8 mouse cellular contexts compared by ENCODE assay signal in genomic region chr9:78191736-78192135, GRCm38 (mm10). TPM values are rescaled to one million over a fixed set of nuclear protein-coding genes. Genes with fewer than 3 reads are reported as not detected.
DNase-seq lines count a peak whose midpoint lies in the region; ATAC-seq lines count a peak whose summit lies in the region.

No protein-coding gene starts in this region.

- H3K27ac ChIP-seq in heart, embryonic 11.5 days (ENCODE audit: low read depth, low read length) = no peak overlapping the region
- H3K27ac ChIP-seq in kidney, embryonic 15.5 days = peak overlapping the region; percentile 68

- peak overlapping the region; percentile 66 for H3K9ac ChIP-seq in heart, embryonic 11.5 days (ENCODE audit: low read depth, low read length)
- peak overlapping the region; percentile 21; the same call in 1 of the 2 replicates for H3K9ac ChIP-seq in kidney, embryonic 15.5 days

- DNase-seq in 416B (ENCODE audit: low read depth) (peak; percentile 87), MN1 (ENCODE audit: low spot score) (peak; percentile 33)
- peak; percentile 83 for DNase-seq in embryo, embryonic 9.5 days (ENCODE audit: extremely low spot score)
- DNase-seq in lung, postnatal 14 days = peak; percentile 65
- DNase-seq in retina, embryonic 14.5 days (ENCODE audit: low spot score) = peak; percentile 85
- DNase-seq in urinary bladder, postnatal 25 days (ENCODE audit: low spot score) = peak; percentile 73

- H3K36me3 ChIP-seq in heart, embryonic 11.5 days (ENCODE audit: control insufficient read depth, insufficient read depth, low read length) = no peaks in the 10 kb centered on the region
- no peaks in the 10 kb centered on the region for H3K36me3 ChIP-seq in kidney, embryonic 15.5 days

- H3K4me3 ChIP-seq in heart, embryonic 11.5 days (ENCODE audit: low read depth, low read length) = peak overlapping the region; percentile 60
- peak overlapping the region; percentile 49 for H3K4me3 ChIP-seq in kidney, embryonic 15.5 days (replicated peaks)

- H3K27me3 ChIP-seq in heart, embryonic 11.5 days (ENCODE audit: control insufficient read depth, insufficient read depth, low read length) = no peaks in the 10 kb centered on the region
- H3K27me3 ChIP-seq in kidney, embryonic 15.5 days = 0 out of 2 replicates have a peak, but pooled peaks cover 7% of the 10 kb centered on the region

- no peaks in the 10 kb centered on the region for H3K9me3 ChIP-seq in heart, embryonic 11.5 days (replicated peaks; ENCODE audit: control insufficient read depth, low read length)
- no peaks in the 10 kb centered on the region for H3K9me3 ChIP-seq in kidney, embryonic 15.5 days (replicated peaks)

- peaks cover 23% of the 10 kb centered on the region; the same call in 1 of the 2 replicates for H3K4me1 ChIP-seq in heart, embryonic 11.5 days (ENCODE audit: control insufficient read depth, insufficient read depth, low read length)
- H3K4me1 ChIP-seq in kidney, embryonic 15.5 days = peaks cover 28% of the 10 kb centered on the region

- peak overlapping the region; percentile 89 for H3K4me2 ChIP-seq in heart, embryonic 11.5 days
- peak overlapping the region; percentile 65 for H3K4me2 ChIP-seq in kidney, embryonic 15.5 days

- no peak; the same call in 1 of the 2 replicates for ATAC-seq in heart, embryonic 11.5 days (replicated peaks; ENCODE audit: insufficient number of reproducible peaks, low FRiP score, low TSS enrichment)
- ATAC-seq in kidney, embryonic 15.5 days (replicated peaks; ENCODE audit: low FRiP score) = peak; percentile 68

- under 1% methylated on average over 18 of the region's 18 CpGs for WGBS in heart, embryonic 11.5 days (ENCODE audit: insufficient replicate concordance)
- under 1% methylated on average over 18 of the region's 18 CpGs for WGBS in kidney, embryonic 15.5 days

RNA-seq across cellular contexts. Expression of gene Gsta4, which starts 9.2 kb away (rescaled TPM):
- polyA plus RNA-seq in heart, embryonic 11.5 days (2014; fragmentation: Nextera tagmentation; extraction: Ambion mirVana) = 87.5 and 88.7 TPM in 2 replicates
- 109 and 115 TPM in 2 replicates for polyA plus RNA-seq in kidney, embryonic 15.5 days (2015; fragmentation: Nextera tagmentation; extraction: Ambion mirVana)

RNA-seq across cellular contexts. Expression of gene Gsta1, which starts 38.7 kb away (rescaled TPM):
- not detected in 2 replicates for polyA plus RNA-seq in heart, embryonic 11.5 days (2014; fragmentation: Nextera tagmentation; extraction: Ambion mirVana)
- 0.27 and 1.3 TPM in 2 replicates for polyA plus RNA-seq in kidney, embryonic 15.5 days (2015; fragmentation: Nextera tagmentation; extraction: Ambion mirVana)

Comparison
In these comparisons a context has a peak if more than half of its experiments do, and no peak if none do; other contexts are left out.
1. DNase-seq: peak in every context shown above with its lines; median percentile 87 in 416B; 85 in retina, embryonic 14.5 days; 83 in embryo, embryonic 9.5 days; 73 in urinary bladder, postnatal 25 days; 65 in lung, postnatal 14 days; 33 in MN1.